Mouse (Mus musculus): ENCODE measurements around the gene Rps26.

- TF ChIP-seq GATA1 (IDR thresholded peaks at IDR 0.05; ENCODE audit: borderline replicate concordance, low read length) (no peak), FLI1 (IDR thresholded peaks at IDR 0.05; ENCODE audit: low read length) (no peak)
Measured at GRCm38 (mm10) chr10:128589464-128590192, 36.9 kb downstream of the Rps26 start, which contains the start of gene Erbb3.
